Mouse (Mus musculus) spleen, adult 2 months (tissue): ENCODE measurements around the gene Gtsf1. TPM values are rescaled to one million over a fixed set of nuclear protein-coding genes. Genes with fewer than 3 reads are reported as not detected.

Experiments used
- DNase-seq, 2 experiments: peaks; one replicate each; pipeline versions ENCODE4 v3.0.0 to v3.0.0-alpha.2; 2012 to 2021; ENCODE audit warnings: low spot score in 2 of 2, low read depth in 1 of 2
- H3K27ac ChIP-seq: fragments of 200-500 bp; 2 replicates; pipeline ENCODE4 v1.5.1; 2012; ENCODE audit warnings: low read length, inconsistent platforms; ENCODE audit not compliant: insufficient read depth
- H3K27me3 ChIP-seq: fragments of 200-500 bp; 2 replicates; pipeline ENCODE4 v1.6.1; 2012; ENCODE audit warnings: mild to moderate bottlenecking, moderate library complexity, low read length, inconsistent platforms; ENCODE audit not compliant: control insufficient read depth, insufficient read depth
- H3K36me3 ChIP-seq: fragments of 200-500 bp; 2 replicates; pipeline ENCODE4 v1.6.1; 2012; ENCODE audit warnings: mild to moderate bottlenecking, low read length, inconsistent platforms; ENCODE audit not compliant: control insufficient read depth, insufficient read depth
- H3K4me1 ChIP-seq: fragments of 200-500 bp; 2 replicates; pipeline ENCODE4 v1.6.1; 2011; ENCODE audit warnings: inconsistent platforms; ENCODE audit not compliant: control insufficient read depth, insufficient read depth, insufficient read length
- H3K4me3 ChIP-seq: fragments of 200-500 bp; 2 replicates; pipeline ENCODE4 v1.5.1; 2011; ENCODE audit warnings: mild to moderate bottlenecking, inconsistent platforms; ENCODE audit not compliant: insufficient read depth, insufficient read length; ENCODE audit errors: extremely low read depth
- CTCF ChIP-seq: fragments of 200-500 bp; IDR thresholded peaks from 2 replicates; pipeline ENCODE4 v1.5.1; 2011; ENCODE audit warnings: mild to moderate bottlenecking, inconsistent platforms; ENCODE audit not compliant: insufficient read depth, insufficient read length, insufficient replicate concordance; ENCODE audit errors: extremely low read depth
- POLR2A ChIP-seq: fragments of 200-500 bp; IDR thresholded peaks from 2 replicates; pipeline ENCODE4 v1.6.1; 2011; ENCODE audit warnings: low read depth, low read length, inconsistent platforms
- WGBS: fragments of 180-500 bp; shearing (Covaris S2); methylation state at CpG from one replicate; pipeline ENCODE4 v1.1.7; 2018; 5-methylcytosine and 5-hydroxymethylcytosine counted together
- polyA plus RNA-seq: library from polyadenylated mRNA; depleted of rRNA; stranded (reverse); fragments of >200 nt; gene quantifications from 2 replicates; pipeline ENCODE4 v1.2.3, GENCODE M21; 2012; rRNA removed

Gtsf1 gene
- polyA plus RNA-seq, 1 experiment, result not detected

GRCm38 (mm10) chr15:103358278-103359121 lies 71.8 kb downstream of the Gtsf1 start:
- H3K4me3 ChIP-seq, result no peak overlapping the region
- DNase-seq, result no peak

GRCm38 (mm10) chr15:103357817-103358216 lies 72.5 kb downstream of the Gtsf1 start:
- WGBS, result 82% methylated on average over 4 of the region's 4 CpGs
- Histone ChIP-seq H3K4me3 (no peak overlapping the region), H3K27ac (no peak overlapping the region), H3K36me3 (no peaks in the 10 kb centered on the region), H3K27me3 (no peaks in the 10 kb centered on the region), H3K4me1 (peaks cover 15% of the 10 kb centered on the region; the same call in 1 of the 2 replicates)
- no peak for DNase-seq
- TF ChIP-seq POLR2A (no peak), CTCF (no peak)

More at GRCm38 (mm10) chr15:103358278-103359121, 71.8 kb downstream of the Gtsf1 start:
- no peaks in the 10 kb centered on the region for H3K27me3 ChIP-seq
- H3K36me3 ChIP-seq, result no peaks in the 10 kb centered on the region
- 57% methylated on average over 4 of the region's 4 CpGs for WGBS
- no peak overlapping the region for H3K27ac ChIP-seq
- TF ChIP-seq POLR2A (no peak), CTCF (no peak)
- H3K4me1 ChIP-seq, result peaks cover 15% of the 10 kb centered on the region; the same call in 1 of the 2 replicates

- H3K4me3 ChIP-seq, result no peak overlapping the region
- no peaks in the 10 kb centered on the region for H3K27me3 ChIP-seq
- no peak overlapping the region for H3K27ac ChIP-seq
- no peaks in the 10 kb centered on the region for H3K36me3 ChIP-seq
- H3K4me1 ChIP-seq, result peaks cover 9% of the 10 kb centered on the region; the same call in 1 of the 2 replicates
- TF ChIP-seq CTCF, result no peak
- no peak for TF ChIP-seq POLR2A
- DNase-seq, result no peak
- WGBS, result 57% methylated on average over 4 of the region's 4 CpGs
These were observed 74.1 kb downstream of the Gtsf1 start for GRCm38 (mm10) chr15:103356130-103356529.

GRCm38 (mm10) chr15:103355420-103355819 lies 74.8 kb downstream of the Gtsf1 start:
- Histone ChIP-seq H3K4me1 (peaks cover 7% of the 10 kb centered on the region; the same call in 1 of the 2 replicates), H3K4me3 (no peak overlapping the region), H3K27me3 (no peaks in the 10 kb centered on the region), H3K36me3 (no peaks in the 10 kb centered on the region), H3K27ac (no peak overlapping the region)
- DNase-seq, result no peak
- TF ChIP-seq POLR2A (no peak), CTCF (no peak)
- 57% methylated on average over 4 of the region's 4 CpGs for WGBS

- 98% methylated on average over 2 of the region's 2 CpGs for WGBS
- Histone ChIP-seq H3K27ac (no peak overlapping the region), H3K27me3 (no peaks in the 10 kb centered on the region), H3K36me3 (no peaks in the 10 kb centered on the region), H3K4me3 (no peak overlapping the region), H3K4me1 (peaks cover 7% of the 10 kb centered on the region; the same call in 1 of the 2 replicates)
- no peak for DNase-seq
- TF ChIP-seq CTCF (no peak), POLR2A (no peak)
These were observed 75.6 kb downstream of the Gtsf1 start for GRCm38 (mm10) chr15:103354690-103355089.

- no peaks in the 10 kb centered on the region for H3K27me3 ChIP-seq
- TF ChIP-seq CTCF (no peak), POLR2A (no peak)
- no peaks in the 10 kb centered on the region for H3K36me3 ChIP-seq
- 92% methylated on average over 11 of the region's 11 CpGs for WGBS
- H3K4me1 ChIP-seq, result peaks cover 7% of the 10 kb centered on the region; the same call in 1 of the 2 replicates
- no peak overlapping the region for H3K4me3 ChIP-seq
- no peak for DNase-seq
- no peak overlapping the region for H3K27ac ChIP-seq
These were observed 76.6 kb downstream of the Gtsf1 start for GRCm38 (mm10) chr15:103353511-103354256.

GRCm38 (mm10) chr15:103352856-103353255 lies 77.4 kb downstream of the Gtsf1 start:
- Histone ChIP-seq H3K27ac (no peak overlapping the region), H3K4me3 (no peak overlapping the region), H3K4me1 (peaks cover 7% of the 10 kb centered on the region; the same call in 1 of the 2 replicates), H3K36me3 (no peaks in the 10 kb centered on the region), H3K27me3 (no peaks in the 10 kb centered on the region)
- 44% methylated on average over 4 of the region's 4 CpGs for WGBS
- peak; percentile 38 to 54 for DNase-seq
- TF ChIP-seq CTCF (peak; percentile 62; the same call in 1 of the 2 replicates), POLR2A (no peak)

Other genes with a start within 250 kb of the Gtsf1 start
- 6.4 and 6.8 TPM in 2 replicates for gene Cbx5, start 190.7 kb downstream of the Gtsf1 start, polyA plus RNA-seq
- 62.6 and 65.2 TPM in 2 replicates for gene Hnrnpa1, start 190.0 kb downstream of the Gtsf1 start, polyA plus RNA-seq
- gene Nfe2, start 172.1 kb downstream of the Gtsf1 start, polyA plus RNA-seq, result 56.5 and 80.1 TPM in 2 replicates
- gene Copz1, start 157.8 kb downstream of the Gtsf1 start, polyA plus RNA-seq, result 43.2 and 46.8 TPM in 2 replicates
- 0.33 and 0.49 TPM in 2 replicates for gene Gpr84, start 119.9 kb downstream of the Gtsf1 start, polyA plus RNA-seq
- 28.1 and 31.0 TPM in 2 replicates for gene Zfp385a, start 90.4 kb downstream of the Gtsf1 start, polyA plus RNA-seq
- gene Itga5, start 63.7 kb downstream of the Gtsf1 start, polyA plus RNA-seq, result 7.1 and 8.0 TPM in 2 replicates
- gene Gtsf2, start 18.0 kb upstream of the Gtsf1 start, polyA plus RNA-seq, result not detected in 2 replicates
- 64.8 and 74.2 TPM in 2 replicates for gene Nckap1l, start 23.3 kb upstream of the Gtsf1 start, polyA plus RNA-seq
- 25.7 and 26.0 TPM in 2 replicates for gene Pde1b, start 72.6 kb upstream of the Gtsf1 start, polyA plus RNA-seq
- gene Ppp1r1a, start 107.5 kb upstream of the Gtsf1 start, polyA plus RNA-seq, result 0.26 and 0.27 TPM in 2 replicates
- gene Glycam1, start 134.6 kb upstream of the Gtsf1 start, polyA plus RNA-seq, result not detected in 2 replicates